Mouse (Mus musculus) left cerebral cortex, adult 2 months (tissue): ENCODE measurements around the gene Hnrnpa3. TPM values are rescaled to one million over a fixed set of nuclear protein-coding genes. Genes with fewer than 3 reads are reported as not detected.
"Not testable (repeated sequence)": the region's sequence is repeated elsewhere in the genome, so short reads cannot be mapped to it uniquely, and the experiment has no call there.

Experiments used
- DNase-seq, 2 experiments: peaks; one replicate each; pipeline ENCODE4 v3.0.0; 2021 to 2022; ENCODE audit warnings: low spot score in 2 of 2, mixed read lengths in 1 of 2; ENCODE audit errors: extremely low spot score in 1 of 2
- H3K27ac ChIP-seq: fragments of 200-600 bp; 2 replicates; pipeline ENCODE4 v1.8.1; 2022
- H3K4me3 ChIP-seq: fragments of 200-600 bp; 2 replicates; pipeline ENCODE4 v1.8.1; 2022
- CTCF ChIP-seq: fragments of 200-600 bp; IDR thresholded peaks from 2 replicates; pipeline ENCODE4 v1.8.1; 2022; ENCODE audit warnings: antibody characterized with exemption, mild to moderate bottlenecking, moderate library complexity
- intact Hi-C: fragments of 180-260 bp; cut with DNase I; formaldehyde crosslinking; loops from one replicate; pipeline ENCODE4 v1.15.1; 2025
- total RNA-seq, 2 experiments: library from RNA; stranded (reverse); gene quantifications; 2 replicates each; pipeline ENCODE4 v1.2.3; 2021

Gene Hnrnpa3
- total RNA-seq, 2 experiments from 2014 or later = 282 to 308 TPM

DNA sequence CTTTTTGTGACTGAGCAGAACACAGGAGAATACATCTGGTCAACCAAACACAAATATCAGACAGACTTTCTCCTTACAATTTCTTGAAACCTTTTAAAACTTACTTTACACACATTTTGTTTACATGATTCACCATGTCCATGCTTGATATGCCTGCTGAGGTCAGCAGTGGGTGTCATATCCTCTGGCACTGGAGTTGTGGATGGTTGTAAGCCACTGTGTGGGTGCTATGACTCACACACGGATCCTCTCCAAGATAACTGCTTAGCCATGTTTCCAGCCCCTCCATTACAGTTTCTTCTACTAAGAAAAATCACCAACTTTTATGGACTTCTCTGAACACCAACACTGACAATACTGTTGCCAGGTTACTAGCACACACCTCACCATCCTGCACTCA, 29.8 kb downstream of the Hnrnpa3 start:
- no peak for TF ChIP-seq CTCF
- DNase-seq = no peak
- no peak overlapping the region for H3K4me3 ChIP-seq
- intact Hi-C loops = no loop called here
- H3K27ac ChIP-seq = no peak overlapping the region

DNA sequence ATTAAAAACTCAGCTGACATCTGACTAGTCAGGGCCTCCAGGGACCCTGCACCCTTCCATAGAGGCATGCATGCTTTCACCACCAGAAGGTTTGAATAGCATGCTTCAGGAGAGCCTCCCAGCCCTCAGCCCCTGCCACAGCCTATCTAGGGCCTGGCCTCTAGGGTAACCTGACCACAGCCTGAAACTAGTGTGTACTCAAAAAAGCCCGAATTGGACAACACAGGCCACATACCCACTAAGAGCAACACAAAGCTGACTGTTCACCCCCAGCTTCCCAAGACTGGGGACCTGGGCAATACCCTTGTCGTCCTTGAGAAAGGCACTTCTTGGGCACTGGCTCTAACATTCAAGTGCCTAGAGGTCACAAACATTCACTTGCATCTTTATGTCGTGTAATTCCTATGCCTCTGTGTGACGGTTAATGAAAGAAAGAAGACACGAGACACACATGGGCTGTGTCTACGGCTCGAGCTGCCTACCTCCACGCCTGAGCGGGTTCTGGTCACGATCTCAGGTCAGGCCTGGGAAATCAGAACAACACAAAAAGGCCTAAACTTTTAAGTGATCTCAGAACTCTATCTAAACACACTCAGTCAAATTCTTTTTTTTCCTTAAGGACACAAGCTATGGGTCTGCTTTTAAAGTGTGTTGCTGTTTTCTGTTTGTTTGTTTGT, 30.6 kb downstream of the Hnrnpa3 start:
- Histone ChIP-seq H3K27ac (no peak overlapping the region), H3K4me3 (no peak overlapping the region)
- intact Hi-C loops = no loop called here
- no peak for TF ChIP-seq CTCF
- no peak for DNase-seq

DNA sequence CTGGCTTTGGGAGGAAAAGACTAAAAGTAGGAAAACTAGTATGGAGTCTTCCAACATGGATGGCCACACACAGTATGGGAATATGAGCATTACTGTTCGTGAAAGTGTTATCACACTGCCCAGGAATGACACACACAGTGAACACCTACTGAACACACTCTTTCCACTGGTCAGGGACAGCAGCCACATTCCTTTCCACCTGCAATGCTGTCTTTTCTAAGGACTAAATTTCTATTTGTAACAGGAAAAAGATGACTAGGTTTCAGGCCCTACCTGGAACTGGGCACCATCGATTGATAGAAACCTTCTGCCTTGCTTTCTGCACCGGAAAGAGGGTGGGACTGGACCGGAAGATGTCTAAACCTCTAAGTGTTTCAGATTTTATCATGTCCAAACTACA, 31.6 kb downstream of the Hnrnpa3 start:
- intact Hi-C loops = no loop called here
- no peak for DNase-seq
- H3K27ac ChIP-seq = no peak overlapping the region
- TF ChIP-seq CTCF = no peak
- H3K4me3 ChIP-seq = no peak overlapping the region

DNA sequence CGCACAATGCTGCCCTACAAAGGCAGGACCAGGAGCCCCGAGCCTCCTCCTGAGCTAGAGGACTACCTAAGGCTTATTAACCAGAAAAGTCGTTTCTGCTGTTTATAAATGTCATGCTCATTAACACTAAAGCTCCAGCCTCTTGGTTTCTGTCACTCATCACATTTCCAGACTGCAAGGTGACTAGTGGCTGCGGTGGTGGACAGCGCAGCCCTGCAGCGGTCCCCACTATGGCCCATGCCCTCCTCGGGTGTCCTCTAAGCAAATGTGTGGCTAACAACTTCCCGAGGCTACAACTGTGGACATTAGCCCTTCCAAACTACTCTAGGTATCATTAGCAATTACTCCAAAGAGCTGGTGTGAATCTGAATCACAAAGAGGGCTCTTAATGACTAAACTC, 32.3 kb downstream of the Hnrnpa3 start:
- Histone ChIP-seq H3K4me3 (no peak overlapping the region), H3K27ac (no peak overlapping the region)
- DNase-seq = no peak
- intact Hi-C loops = no loop called here
- TF ChIP-seq CTCF = no peak

DNA sequence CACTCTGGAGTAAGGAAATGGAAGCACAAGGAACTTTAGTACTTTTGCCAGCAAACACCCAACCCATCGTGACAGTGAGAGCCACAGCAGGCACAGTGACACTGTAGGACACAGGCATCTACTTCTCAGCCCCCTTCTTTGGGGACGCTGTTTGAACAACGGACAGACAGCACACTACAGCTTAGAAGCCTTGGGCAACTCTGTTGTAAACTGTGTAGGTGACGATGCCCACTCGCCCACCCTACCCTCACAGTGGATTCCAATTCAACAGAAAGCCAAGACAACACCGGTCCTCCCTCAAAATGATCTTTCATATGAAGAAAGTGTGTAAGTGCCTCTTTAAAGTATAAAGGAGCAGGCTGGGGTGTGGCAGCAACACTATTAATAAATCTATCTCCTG, 33.3 kb downstream of the Hnrnpa3 start:
- intact Hi-C loops = no loop called here

DNA sequence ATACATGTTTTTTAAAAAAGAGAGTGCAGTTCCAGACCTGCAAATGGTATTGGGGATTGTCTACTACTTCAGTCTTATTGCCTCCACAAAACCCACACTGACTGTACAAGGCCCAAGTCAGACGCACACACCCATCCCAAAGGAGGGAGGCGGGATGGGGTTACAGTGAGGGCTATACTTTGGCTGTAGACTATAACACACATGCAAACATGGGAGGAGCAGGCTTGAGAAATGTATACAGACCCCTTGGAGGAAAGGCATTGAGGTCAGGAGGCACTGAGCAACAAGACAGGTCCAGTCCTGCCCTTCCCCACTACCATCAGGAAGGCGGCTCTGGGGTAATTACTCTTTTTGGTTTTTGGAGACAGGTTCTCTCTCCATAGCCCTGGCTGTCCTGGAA, 35.9 kb downstream of the Hnrnpa3 start:
- intact Hi-C loops, H3K4me3 ChIP-seq, H3K27ac ChIP-seq, DNase-seq: not testable (repeated sequence)

More for the DNA sequence above, 33.3 kb downstream of the Hnrnpa3 start:
- no peak for DNase-seq
- Histone ChIP-seq H3K4me3 (no peak overlapping the region), H3K27ac (no peak overlapping the region)
- no peak for TF ChIP-seq CTCF

DNA sequence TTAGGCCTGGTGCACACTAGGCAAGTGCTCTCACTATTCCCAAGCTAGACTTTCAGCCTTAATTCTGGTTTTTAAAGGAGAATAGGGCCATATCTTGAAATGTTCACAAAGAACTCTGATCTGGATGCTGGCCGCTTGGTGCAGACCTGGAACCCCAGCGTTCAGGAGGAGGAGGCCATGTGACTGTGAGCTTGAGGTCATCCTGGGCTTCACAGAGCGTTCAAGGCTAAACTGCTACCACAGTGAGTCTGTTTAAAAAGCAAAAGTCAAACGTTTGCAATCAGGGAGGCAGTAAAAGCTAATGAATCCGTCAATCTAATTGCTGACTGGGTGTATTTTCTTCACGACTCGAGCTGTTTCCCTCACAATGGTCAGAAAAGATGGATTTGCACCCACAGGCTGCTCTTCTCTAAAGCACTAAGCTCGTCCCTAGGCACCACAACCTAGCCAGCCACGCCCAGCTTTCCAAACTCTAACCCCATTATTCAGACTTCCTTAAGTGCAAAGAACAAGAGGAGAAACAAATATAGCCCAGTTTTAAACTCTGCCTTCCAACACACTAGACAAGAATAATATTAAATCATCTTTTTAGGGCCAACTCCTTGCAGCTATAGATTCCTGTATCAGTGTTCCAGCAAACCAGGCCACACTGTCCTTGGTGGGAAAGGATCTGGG, 36.8 kb downstream of the Hnrnpa3 start:
- no peak for DNase-seq
- no peak overlapping the region for H3K27ac ChIP-seq
- TF ChIP-seq CTCF = no peak
- H3K4me3 ChIP-seq = no peak overlapping the region
- intact Hi-C loops = no loop called here

DNA sequence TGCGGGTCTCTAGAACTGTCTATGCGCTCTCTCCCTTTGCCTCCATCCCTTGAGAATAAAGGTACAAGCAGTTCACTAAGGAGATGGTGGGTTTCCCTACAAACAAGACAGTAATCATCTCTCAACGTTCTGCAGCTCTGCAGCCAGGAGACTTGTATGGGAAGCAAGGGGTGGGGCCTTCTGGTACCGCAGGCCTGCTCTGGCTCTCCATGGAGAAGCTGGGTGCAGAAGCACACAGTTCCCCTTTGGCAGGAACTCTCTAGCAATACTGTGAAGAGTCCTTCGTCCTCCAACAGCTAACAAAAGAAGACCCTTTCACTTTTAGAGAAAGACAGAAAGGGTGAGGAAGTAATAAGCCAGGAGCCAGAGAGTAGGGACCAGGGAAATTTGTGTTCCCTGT, 37.3 kb downstream of the Hnrnpa3 start:
- Histone ChIP-seq H3K4me3 (no peak overlapping the region), H3K27ac (no peak overlapping the region)
- TF ChIP-seq CTCF = no peak
- intact Hi-C loops = no loop called here
- DNase-seq = no peak

DNA sequence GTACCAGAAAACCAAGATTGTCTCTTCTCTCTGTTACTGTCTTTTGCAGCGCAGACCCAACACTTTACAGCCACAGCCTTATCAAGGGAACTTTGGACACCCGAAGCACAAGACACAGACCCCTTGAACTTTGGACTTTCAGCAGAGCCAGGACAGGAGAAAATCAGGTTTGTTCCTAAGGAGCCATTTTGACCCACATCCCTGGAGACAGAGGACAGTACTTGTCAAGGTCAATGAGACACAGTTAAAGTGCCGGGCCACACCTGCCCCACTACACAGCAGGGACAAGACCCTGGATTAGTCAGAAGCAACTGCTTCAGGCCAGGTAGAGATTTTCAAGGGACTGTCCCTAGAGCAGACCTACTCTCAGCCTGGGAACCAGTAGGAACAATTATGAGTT, 38.2 kb downstream of the Hnrnpa3 start:
- no peak overlapping the region for H3K4me3 ChIP-seq
- DNase-seq = no peak
- no peak for TF ChIP-seq CTCF
- intact Hi-C loops = no loop called here
- H3K27ac ChIP-seq = no peak overlapping the region

DNA sequence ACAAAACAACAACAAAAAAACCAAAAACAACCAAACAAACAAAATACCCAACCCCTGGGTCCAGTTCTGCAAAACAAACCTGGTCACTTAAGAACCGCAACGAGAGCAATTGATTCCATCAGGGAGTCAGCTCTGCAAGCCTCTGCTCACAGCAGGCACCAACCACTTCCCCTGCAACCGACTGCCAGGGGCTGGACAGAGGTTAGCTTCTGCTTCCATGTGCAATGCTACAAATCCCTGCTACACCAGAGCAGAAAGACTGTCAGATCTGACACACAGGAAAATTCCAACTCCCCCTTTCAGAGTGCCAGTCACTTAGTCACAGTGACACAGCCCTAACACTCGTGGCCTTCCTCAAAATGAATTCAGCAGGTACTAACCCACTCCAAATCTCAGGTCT, 38.9 kb downstream of the Hnrnpa3 start:
- Histone ChIP-seq H3K27ac (no peak overlapping the region), H3K4me3 (no peak overlapping the region)
- intact Hi-C loops = no loop called here
- no peak for DNase-seq
- no peak for TF ChIP-seq CTCF

DNA sequence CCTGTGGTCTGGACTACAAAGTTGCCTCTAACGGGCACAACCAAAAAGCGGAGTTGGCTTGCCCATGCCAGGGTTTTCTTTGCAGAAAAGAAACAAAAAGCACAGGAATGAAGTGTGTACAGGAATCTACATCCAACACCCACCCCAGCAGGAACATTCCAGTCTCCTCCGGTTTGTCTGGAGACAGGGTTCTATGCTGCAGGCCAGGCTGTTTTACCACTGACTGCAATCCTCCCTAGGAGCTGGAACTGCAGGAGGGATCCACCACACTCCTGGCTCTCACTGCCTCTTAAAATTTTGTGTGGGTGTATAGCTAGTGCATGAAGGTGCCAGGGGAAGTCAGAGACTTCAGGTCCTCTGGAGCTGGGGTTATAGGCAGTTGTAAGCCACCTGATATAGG, 39.8 kb downstream of the Hnrnpa3 start:
- Histone ChIP-seq H3K27ac (no peak overlapping the region), H3K4me3 (no peak overlapping the region)
- no peak for TF ChIP-seq CTCF
- intact Hi-C loops = no loop called here
- no peak for DNase-seq

DNA sequence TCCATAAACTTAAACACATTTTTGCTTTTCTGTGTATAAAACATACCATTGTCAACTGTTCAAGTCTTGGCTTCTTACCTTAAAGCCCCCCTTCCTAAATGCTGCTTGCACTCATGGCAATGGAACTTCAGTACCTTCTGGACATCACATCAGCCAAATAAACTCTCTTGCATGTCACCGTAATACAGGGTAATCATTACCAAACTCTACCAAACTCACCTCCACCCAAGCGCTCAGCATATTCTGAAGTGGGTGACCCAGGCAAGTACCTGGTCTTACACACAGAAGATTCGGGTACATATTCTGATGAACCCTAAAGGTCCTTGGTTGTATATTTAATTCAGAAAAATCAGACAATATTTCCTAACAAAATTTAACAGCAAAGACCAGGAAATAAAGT, 41.5 kb downstream of the Hnrnpa3 start:
- TF ChIP-seq CTCF = no peak
- DNase-seq = no peak
- intact Hi-C loops = loop anchor here (10.0 kb wide), 1 partner anchor 74 kb away; no protein-coding TSS in a partner anchor
- Histone ChIP-seq H3K27ac (no peak overlapping the region), H3K4me3 (no peak overlapping the region)

DNA sequence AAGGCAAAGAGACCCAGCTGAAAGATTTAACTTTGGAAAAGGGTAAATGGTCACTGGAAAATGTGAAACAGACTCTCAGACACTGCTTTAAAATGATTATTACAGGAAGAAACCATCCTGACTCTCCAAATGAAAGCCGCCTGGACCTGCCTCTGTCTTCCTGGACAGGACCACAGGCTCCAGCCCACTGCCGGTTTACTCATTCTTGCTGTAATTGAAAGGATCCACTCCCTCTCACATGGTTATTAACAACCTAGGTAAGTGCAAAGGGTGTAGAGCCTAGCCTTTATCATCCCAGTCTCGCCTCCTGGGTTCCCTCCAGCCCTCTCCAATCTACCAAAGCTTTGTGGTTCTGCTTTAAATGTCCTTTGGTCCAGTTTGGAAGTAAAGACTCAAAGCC, 42.1 kb downstream of the Hnrnpa3 start:
- Histone ChIP-seq H3K27ac (no peak overlapping the region), H3K4me3 (no peak overlapping the region)
- intact Hi-C loops = loop anchor here (10.0 kb wide), 1 partner anchor 74 kb away; no protein-coding TSS in a partner anchor
- no peak for TF ChIP-seq CTCF
- DNase-seq = no peak
